In genomic region chr17:83860968-83861367, GRCm38 (mm10) we compare ENCODE assay signal across 9 mouse cellular contexts. TPM values are rescaled to one million over a fixed set of nuclear protein-coding genes. Genes with fewer than 3 reads are reported as not detected.
DNase-seq lines count a peak whose midpoint lies in the region; ATAC-seq and TF ChIP-seq lines count a peak whose summit lies in the region.
"Not testable (repeated sequence)": the region's sequence is repeated elsewhere in the genome, so short reads cannot be mapped to it uniquely, and the experiment has no call there.
"Had no signal": no experiment of that assay in that cellular context is flagged by ENCODE, and none has a peak within 500 bp of the region (broad histone marks: within the 10 kb centered on the region; RNA-seq: fewer than 3 reads in every experiment).

No protein-coding gene starts in this region.

- intact Hi-C loops in heart, adult 2 months (cut with DNase I): loop anchor here (5.0 kb wide), 1 partner anchor 101 kb away; no protein-coding TSS in a partner anchor
- intact Hi-C loops in left cerebral cortex, adult 2 months (cut with DNase I): not testable (repeated sequence)

- H3K9me3 ChIP-seq in ES-Bruce4 (replicated peaks; ENCODE audit: control insufficient read depth, insufficient read depth, low read length, poor library complexity, severe bottlenecking); embryonic facial prominence, embryonic 14.5 days (ENCODE audit: control insufficient read depth, low read length); hindbrain, embryonic 14.5 days (ENCODE audit: control insufficient read depth, low read length); liver, embryonic 16.5 days (replicated peaks; ENCODE audit: control insufficient read depth, low read length); midbrain, embryonic 15.5 days; stomach, embryonic 16.5 days (replicated peaks; ENCODE audit: control insufficient read depth, low read length): not testable (repeated sequence)

- H3K79me2 ChIP-seq in heart, adult 2 months (replicated peaks; ENCODE audit: control insufficient read depth, insufficient read depth, low read length): not testable (repeated sequence)

- DNase-seq in embryonic facial prominence, embryonic 14.5 days (ENCODE audit: low spot score); heart, adult 2 months; hindbrain, embryonic 14.5 days (ENCODE audit: low spot score); left cerebral cortex, adult 2 months (ENCODE audit: extremely low spot score in 1 of 2, low spot score in 2 of 2): not testable (repeated sequence)

- H3K27ac ChIP-seq in ES-Bruce4 (ENCODE audit: insufficient read depth, low read length); embryonic facial prominence, embryonic 14.5 days (replicated peaks; ENCODE audit: low read depth, low read length); midbrain, embryonic 15.5 days; stomach, embryonic 16.5 days (ENCODE audit: low read length): not testable (repeated sequence)
- H3K27ac ChIP-seq in heart, adult 2 months: peak overlapping the region; percentile 91
- H3K27ac ChIP-seq in hindbrain, embryonic 14.5 days: peak overlapping the region; percentile 95; the same call in 1 of the 2 replicates
- peak overlapping the region; percentile 93 for H3K27ac ChIP-seq in left cerebral cortex, adult 2 months
- H3K27ac ChIP-seq in liver, embryonic 16.5 days (ENCODE audit: low read length): peak overlapping the region; percentile 89; the same call in 1 of the 2 replicates

- peak overlapping the region; percentile 63 for H3K9ac ChIP-seq in ES-Bruce4 (ENCODE audit: low read depth, poor library complexity, severe bottlenecking)
- H3K9ac ChIP-seq in embryonic facial prominence, embryonic 14.5 days (ENCODE audit: low read depth, low read length); heart, adult 2 months (ENCODE audit: low read depth, low read length); hindbrain, embryonic 14.5 days; midbrain, embryonic 15.5 days: not testable (repeated sequence)
- peak overlapping the region; percentile 94 for H3K9ac ChIP-seq in liver, embryonic 16.5 days (ENCODE audit: low read depth, low read length)
- H3K9ac ChIP-seq in stomach, embryonic 16.5 days (ENCODE audit: low read length): peak overlapping the region; percentile 93

- H3K4me3 ChIP-seq in ES-Bruce4 (ENCODE audit: low read depth, low read length): peak overlapping the region; percentile 91
- peak overlapping the region; percentile 59 for H3K4me3 ChIP-seq in embryonic facial prominence, embryonic 14.5 days (ENCODE audit: low read depth, low read length)
- peak overlapping the region; percentile 99 for H3K4me3 ChIP-seq in heart, adult 2 months
- H3K4me3 ChIP-seq in hindbrain, embryonic 14.5 days (replicated peaks; ENCODE audit: low read length): peak overlapping the region; percentile 68
- H3K4me3 ChIP-seq in left cerebral cortex, adult 2 months: peak overlapping the region; percentile 87
- peak overlapping the region; percentile 85 for H3K4me3 ChIP-seq in liver, embryonic 16.5 days (ENCODE audit: low read depth, low read length)
- H3K4me3 ChIP-seq in midbrain, embryonic 15.5 days: peak overlapping the region; percentile 79
- H3K4me3 ChIP-seq in stomach, embryonic 16.5 days (replicated peaks; ENCODE audit: low read length): peak overlapping the region; percentile 80

- not testable (repeated sequence) for TF ChIP-seq CTCF in ES-Bruce4 (IDR thresholded peaks at IDR 0.05; ENCODE audit: low read depth, low read length); heart, adult 2 months (IDR thresholded peaks at IDR 0.05); left cerebral cortex, adult 2 months (IDR thresholded peaks at IDR 0.05)

- TF ChIP-seq POLR2A in ES-Bruce4 (IDR thresholded peaks at IDR 0.05; ENCODE audit: insufficient read depth, low read length); heart, adult 2 months (IDR thresholded peaks at IDR 0.05; ENCODE audit: insufficient read depth, low read depth, low read length): not testable (repeated sequence)

- not testable (repeated sequence) for TF ChIP-seq EP300 in ES-Bruce4 (IDR thresholded peaks at IDR 0.05; ENCODE audit: insufficient read depth, low read depth, low read length); heart, adult 2 months (IDR thresholded peaks at IDR 0.05; ENCODE audit: insufficient read depth, low read depth, low read length)

- ATAC-seq in embryonic facial prominence, embryonic 14.5 days (ENCODE audit: low read depth); hindbrain, embryonic 14.5 days (ENCODE audit: low FRiP score); liver, embryonic 16.5 days (ENCODE audit: low read depth); midbrain, embryonic 15.5 days (replicated peaks); stomach, embryonic 16.5 days (ENCODE audit: insufficient read depth, low FRiP score): not testable (repeated sequence)

- not testable (repeated sequence) for H3K36me3 ChIP-seq in ES-Bruce4 (ENCODE audit: control insufficient read depth, insufficient read depth, low read length, poor library complexity, severe bottlenecking); embryonic facial prominence, embryonic 14.5 days (ENCODE audit: control insufficient read depth, insufficient read depth, low read length); heart, adult 2 months (ENCODE audit: control insufficient read depth, insufficient read depth, low read length); hindbrain, embryonic 14.5 days (replicated peaks; ENCODE audit: control insufficient read depth, insufficient read depth); liver, embryonic 16.5 days (ENCODE audit: control insufficient read depth, insufficient read depth); midbrain, embryonic 15.5 days (replicated peaks); stomach, embryonic 16.5 days (ENCODE audit: control insufficient read depth, insufficient read depth, low read length)

- peak overlapping the region; percentile 72 for H3K4me2 ChIP-seq in embryonic facial prominence, embryonic 14.5 days (ENCODE audit: low read depth, low read length)
- peak overlapping the region; percentile 78 for H3K4me2 ChIP-seq in hindbrain, embryonic 14.5 days (replicated peaks)
- peak overlapping the region; percentile 86 for H3K4me2 ChIP-seq in liver, embryonic 16.5 days (ENCODE audit: low read depth, low read length)
- H3K4me2 ChIP-seq in midbrain, embryonic 15.5 days: peak overlapping the region; percentile 62
- peak overlapping the region; percentile 58 for H3K4me2 ChIP-seq in stomach, embryonic 16.5 days (ENCODE audit: low read depth, low read length)

- WGBS in embryonic facial prominence, embryonic 14.5 days: 60% methylated on average over 8 of the region's 8 CpGs
- 77% methylated on average over 8 of the region's 8 CpGs for WGBS in heart, adult 2 months
- WGBS in hindbrain, embryonic 14.5 days: 64% methylated on average over 8 of the region's 8 CpGs
- 52% methylated on average over 8 of the region's 8 CpGs for WGBS in liver, embryonic 16.5 days (ENCODE audit: insufficient replicate concordance)
- WGBS in midbrain, embryonic 15.5 days: 62% methylated on average over 8 of the region's 8 CpGs
- WGBS in stomach, embryonic 16.5 days: 65% methylated on average over 8 of the region's 8 CpGs

- H3K27me3 ChIP-seq in ES-Bruce4 (ENCODE audit: control insufficient read depth, insufficient read depth, low read length, poor library complexity, severe bottlenecking); embryonic facial prominence, embryonic 14.5 days (replicated peaks; ENCODE audit: control insufficient read depth, insufficient read depth, low read length); heart, adult 2 months (ENCODE audit: control insufficient read depth, insufficient read depth, low read length); hindbrain, embryonic 14.5 days (ENCODE audit: control insufficient read depth, insufficient read depth, low read length); liver, embryonic 16.5 days (ENCODE audit: control insufficient read depth, insufficient read depth, low read depth, low read length); midbrain, embryonic 15.5 days (replicated peaks); stomach, embryonic 16.5 days (ENCODE audit: control insufficient read depth, insufficient read depth, low read length): not testable (repeated sequence)

- H3K4me1 ChIP-seq in ES-Bruce4 (ENCODE audit: control insufficient read depth, insufficient read depth, low read length); embryonic facial prominence, embryonic 14.5 days (ENCODE audit: control insufficient read depth, insufficient read depth, low read length); heart, adult 2 months (ENCODE audit: control insufficient read depth, insufficient read depth, low read length); hindbrain, embryonic 14.5 days (replicated peaks; ENCODE audit: control insufficient read depth, insufficient read depth, low read length); midbrain, embryonic 15.5 days; stomach, embryonic 16.5 days (ENCODE audit: control insufficient read depth, insufficient read depth, low read length): not testable (repeated sequence)
- H3K4me1 ChIP-seq in liver, embryonic 16.5 days (ENCODE audit: control insufficient read depth, low read depth, low read length): peaks cover 29% of the 10 kb centered on the region

RNA-seq across cellular contexts. Expression of gene Haao, which starts 13.2 kb away (rescaled TPM):
- 0.50 and 0.55 TPM in 2 replicates for polyA plus RNA-seq in ES-Bruce4 (2011; ENCODE audit: insufficient read depth, insufficient read length, low read depth, missing spikeins)
- polyA plus RNA-seq in embryonic facial prominence, embryonic 14.5 days (2014; fragmentation: Nextera tagmentation; extraction: Ambion mirVana): 0.37 and 0.92 TPM in 2 replicates
- under 1 TPM; 0.25 to 0.29 TPM for total RNA-seq in heart, adult 2 months (2021)
- 1.2 and 1.4 TPM in 2 replicates for polyA plus RNA-seq in heart, adult 2 months (2012; rRNA removed)
- not detected in 2 replicates for polyA plus RNA-seq in hindbrain, embryonic 14.5 days (2014; fragmentation: Nextera tagmentation; extraction: Ambion mirVana)
- total RNA-seq in left cerebral cortex, adult 2 months (2021): not detected
- polyA plus RNA-seq in liver, embryonic 16.5 days (2015; fragmentation: Nextera tagmentation; extraction: Ambion mirVana): 77.1 and 88.0 TPM in 2 replicates
- polyA plus RNA-seq in midbrain, embryonic 15.5 days (2015; fragmentation: Nextera tagmentation; extraction: Ambion mirVana): 0.29 TPM in 1 of 2 replicates, not detected in the other
- 4.0 and 4.1 TPM in 2 replicates for polyA plus RNA-seq in stomach, embryonic 16.5 days (2015; fragmentation: Nextera tagmentation; extraction: Ambion mirVana)
- total RNA-seq: left cerebral cortex, postnatal 25 days had no signal

Comparison
In these comparisons a context has a peak if more than half of its experiments do, and no peak if none do; other contexts are left out.
1. RNA of gene Haao, which starts 13.2 kb away (polyA plus RNA-seq): 77.1 to 88.0 TPM in liver, embryonic 16.5 days; 4.0 to 4.1 TPM in stomach, embryonic 16.5 days, 1.2 to 1.4 TPM in heart, adult 2 months, 0.37 to 0.92 TPM in embryonic facial prominence, embryonic 14.5 days, 0.50 to 0.55 TPM in ES-Bruce4, 0.29 TPM in midbrain, embryonic 15.5 days and not detected in hindbrain, embryonic 14.5 days; every median in the first group is over 10 times any median in the second.
2. Peak in every context shown above with its lines, with median percentiles within 50 percentile points of each other: H3K4me3 ChIP-seq and H3K4me2 ChIP-seq.